Mouse (Mus musculus) testis, adult 2 months (tissue): ENCODE data around the gene Tmem161a.
"Not testable (repeated sequence)": the region's sequence is repeated elsewhere in the genome, so short reads cannot be mapped to it uniquely, and the experiment has no call there.

ENCODE experiments used
- CTCF ChIP-seq: fragments of 200-500 bp; IDR thresholded peaks from 2 replicates; pipeline ENCODE4 v1.5.1; 2012; ENCODE audit warnings: low read depth, mild to moderate bottlenecking, inconsistent platforms, low read length, moderate library complexity; ENCODE audit not compliant: control insufficient read depth, insufficient read depth, insufficient replicate concordance
- POLR2A ChIP-seq: fragments of 200-500 bp; IDR thresholded peaks from 2 replicates; pipeline ENCODE4 v1.6.1; 2012; ENCODE audit warnings: low read depth, mild to moderate bottlenecking, inconsistent platforms, low read length, moderate library complexity; ENCODE audit not compliant: control insufficient read depth

GRCm38 (mm10) chr8:70216161-70216560, 44.0 kb downstream of the Tmem161a start:
- not testable (repeated sequence) for TF ChIP-seq CTCF, POLR2A
